Mouse (Mus musculus) intestine, embryonic 16.5 days (tissue): ENCODE measurements around the gene Bves. TPM values are rescaled to one million over a fixed set of nuclear protein-coding genes. Genes with fewer than 3 reads are reported as not detected.
"Not testable (repeated sequence)": the region's sequence is repeated elsewhere in the genome, so short reads cannot be mapped to it uniquely, and the experiment has no call there.

ENCODE experiments used
- ATAC-seq: fragments of 200-750 bp; cut with Nextera tagmentation; 2 replicates; pipeline ENCODE4 v1.8.0; 2017; ENCODE audit warnings: moderate TSS enrichment, moderate library complexity
- H3K27ac ChIP-seq: fragments of 300-500 bp; sonication (generic); 2 replicates; pipeline ENCODE4 v1.5.1; 2014; ENCODE audit warnings: mild to moderate bottlenecking, low read length
- H3K27me3 ChIP-seq: fragments of 300-500 bp; sonication (generic); replicated peaks from 2 replicates; pipeline ENCODE4 v1.6.1; 2014; ENCODE audit warnings: low read length, control low read depth, mixed read lengths; ENCODE audit not compliant: control insufficient read depth, insufficient read depth
- H3K36me3 ChIP-seq: fragments of 300-500 bp; sonication (generic); 2 replicates; pipeline ENCODE4 v1.6.1; 2014; ENCODE audit warnings: low read length, control low read depth; ENCODE audit not compliant: control insufficient read depth, insufficient read depth
- H3K4me1 ChIP-seq: fragments of 300-500 bp; sonication (generic); 2 replicates; pipeline ENCODE4 v1.6.1; 2014; ENCODE audit warnings: low read length, control low read depth, mixed read lengths; ENCODE audit not compliant: control insufficient read depth, insufficient read depth
- H3K4me2 ChIP-seq: fragments of 300-500 bp; sonication (generic); 2 replicates; pipeline ENCODE4 v1.6.1; 2014; ENCODE audit warnings: low read depth, low read length, control low read depth
- H3K4me3 ChIP-seq: fragments of 300-500 bp; sonication (generic); 2 replicates; pipeline ENCODE4 v1.5.1; 2014; ENCODE audit warnings: mild to moderate bottlenecking, low read length
- H3K9ac ChIP-seq: fragments of 300-500 bp; sonication (generic); 2 replicates; pipeline ENCODE4 v1.6.1; 2014; ENCODE audit warnings: low read depth, low read length
- H3K9me3 ChIP-seq: fragments of 300-500 bp; sonication (generic); 2 replicates; pipeline ENCODE4 v1.6.1; 2016; ENCODE audit warnings: low read length, control low read depth; ENCODE audit not compliant: control insufficient read depth
- WGBS: fragments of 180-500 bp; shearing (Covaris S2); extraction: QIAGEN DNeasy Blood & Tissue Kit; methylation state at CpG from one replicate; pipeline ENCODE4 v1.1.7; 2014; 5-methylcytosine and 5-hydroxymethylcytosine counted together
- polyA plus RNA-seq: library from polyadenylated mRNA; unstranded; fragments of >200 nt; fragmentation: Nextera tagmentation; extraction: Ambion mirVana; gene quantifications from 2 replicates; pipeline ENCODE4 v1.2.1, GENCODE M21; 2015

Gene Bves
- polyA plus RNA-seq, 1 experiment from 2014 or later, result 3.0 TPM

DNA sequence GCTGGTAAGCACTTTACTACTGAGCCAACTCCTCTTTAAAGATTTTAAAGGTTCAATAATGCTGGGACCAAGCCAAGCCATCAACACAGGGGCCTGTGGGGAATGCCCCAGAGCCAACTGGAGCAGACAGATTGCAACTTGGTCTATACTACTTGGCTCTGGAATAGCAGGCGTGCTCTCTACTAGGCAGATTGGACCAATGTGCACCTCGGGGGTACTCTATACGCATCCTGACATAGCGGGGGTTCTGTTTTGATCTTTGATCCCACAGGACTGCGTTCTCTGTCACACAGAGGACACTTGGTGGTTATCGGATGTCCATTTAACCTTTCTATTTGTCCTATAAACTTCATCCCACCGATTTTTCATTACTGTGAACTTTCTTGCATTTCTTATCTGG, 647 bp upstream of the Bves start:
- ATAC-seq, result no peak
- Histone ChIP-seq H3K4me1 (peaks cover 5% of the 10 kb centered on the region; the same call in 1 of the 2 replicates), H3K27me3 (peaks cover 23% of the 10 kb centered on the region), H3K9ac (no peak overlapping the region), H3K4me3 (peak overlapping the region; percentile 69; the same call in 1 of the 2 replicates), H3K27ac (no peak overlapping the region), H3K36me3 (no peaks in the 10 kb centered on the region), H3K9me3 (no peaks in the 10 kb centered on the region), H3K4me2 (peak overlapping the region; percentile 94; the same call in 1 of the 2 replicates)
- 32% methylated on average over 7 of the region's 7 CpGs for WGBS

DNA sequence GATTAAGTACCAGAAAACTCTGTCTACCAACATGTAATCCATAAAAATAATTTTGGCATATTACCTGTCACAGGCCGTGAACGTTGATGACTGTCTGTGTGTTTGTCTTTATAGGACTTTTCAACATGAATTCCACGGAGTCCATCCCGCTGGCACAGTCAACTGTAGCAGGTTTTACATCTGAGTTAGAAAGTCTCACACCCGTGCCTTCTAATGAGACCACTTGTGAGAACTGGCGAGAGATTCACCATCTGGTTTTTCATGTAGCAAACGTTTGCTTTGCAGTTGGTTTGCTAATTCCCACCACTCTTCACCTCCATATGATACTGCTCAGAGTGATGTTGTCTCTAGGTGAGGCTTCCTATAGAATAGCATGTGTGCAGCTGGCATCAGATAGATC, 3.5 kb downstream of the Bves start:
- H3K9me3 ChIP-seq, result no peaks in the 10 kb centered on the region
- 70% methylated on average over 7 of the region's 7 CpGs for WGBS
- H3K4me1 ChIP-seq, result peaks cover 5% of the 10 kb centered on the region; the same call in 1 of the 2 replicates
- H3K27me3 ChIP-seq, result peaks cover 20% of the 10 kb centered on the region
- no peaks in the 10 kb centered on the region for H3K36me3 ChIP-seq
- H3K4me3 ChIP-seq, result no peak overlapping the region
- ATAC-seq, result no peak
- no peak overlapping the region for H3K9ac ChIP-seq
- H3K4me2 ChIP-seq, result no peak overlapping the region
- H3K27ac ChIP-seq, result no peak overlapping the region

DNA sequence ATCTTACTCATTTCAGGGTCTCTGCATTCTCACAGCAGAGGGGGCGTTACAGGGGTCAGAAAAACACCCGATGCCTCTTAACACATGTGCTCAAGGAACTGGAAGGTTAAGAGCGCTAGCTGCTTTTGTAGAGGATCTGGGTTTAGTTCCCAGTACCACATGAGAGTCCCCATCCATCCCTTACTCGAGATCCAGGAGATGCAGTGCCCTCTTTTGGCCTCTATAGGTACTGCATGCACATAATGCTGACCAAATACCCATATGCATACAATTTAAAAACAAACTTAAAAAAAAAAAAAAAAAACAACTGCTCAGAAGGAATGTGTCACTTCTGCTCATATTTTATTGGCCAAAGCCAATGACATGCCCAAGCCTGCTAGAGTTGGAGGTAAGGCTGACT, 8.8 kb downstream of the Bves start:
- Histone ChIP-seq H3K9ac (no peak overlapping the region), H3K4me1 (no peaks in the 10 kb centered on the region), H3K27me3 (no peaks in the 10 kb centered on the region), H3K36me3 (no peaks in the 10 kb centered on the region), H3K4me3 (no peak overlapping the region), H3K9me3 (no peaks in the 10 kb centered on the region), H3K4me2 (no peak overlapping the region), H3K27ac (no peak overlapping the region)
- no peak for ATAC-seq
- WGBS, result 83% methylated on average over 4 of the region's 4 CpGs

DNA sequence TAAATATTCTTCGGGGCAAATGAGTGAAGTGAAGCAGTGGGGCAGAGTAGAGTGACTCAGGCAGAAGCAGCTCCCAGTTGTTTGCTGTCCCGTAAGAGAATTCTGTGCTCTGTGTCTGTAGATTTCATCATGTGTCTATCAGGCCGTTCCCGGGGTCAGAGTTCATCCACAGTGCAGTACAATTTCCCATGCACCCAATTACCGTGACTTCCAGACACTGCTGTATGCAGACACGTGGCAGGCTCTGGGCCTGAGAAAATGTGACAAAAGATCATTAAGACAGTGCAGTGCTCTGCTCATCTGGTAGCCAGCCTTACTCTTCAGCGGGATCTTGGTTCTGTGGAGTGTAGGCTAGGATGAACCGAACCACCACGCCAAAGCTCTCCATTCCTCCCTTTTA, 9.6 kb downstream of the Bves start:
- WGBS, result 78% methylated on average over 9 of the region's 9 CpGs
- H3K36me3 ChIP-seq, result no peaks in the 10 kb centered on the region
- no peak overlapping the region for H3K9ac ChIP-seq
- H3K4me2 ChIP-seq, result no peak overlapping the region
- H3K4me1 ChIP-seq, result no peaks in the 10 kb centered on the region
- no peaks in the 10 kb centered on the region for H3K9me3 ChIP-seq
- no peak overlapping the region for H3K27ac ChIP-seq
- H3K4me3 ChIP-seq, result no peak overlapping the region
- peak; percentile 80 for ATAC-seq
- no peaks in the 10 kb centered on the region for H3K27me3 ChIP-seq

DNA sequence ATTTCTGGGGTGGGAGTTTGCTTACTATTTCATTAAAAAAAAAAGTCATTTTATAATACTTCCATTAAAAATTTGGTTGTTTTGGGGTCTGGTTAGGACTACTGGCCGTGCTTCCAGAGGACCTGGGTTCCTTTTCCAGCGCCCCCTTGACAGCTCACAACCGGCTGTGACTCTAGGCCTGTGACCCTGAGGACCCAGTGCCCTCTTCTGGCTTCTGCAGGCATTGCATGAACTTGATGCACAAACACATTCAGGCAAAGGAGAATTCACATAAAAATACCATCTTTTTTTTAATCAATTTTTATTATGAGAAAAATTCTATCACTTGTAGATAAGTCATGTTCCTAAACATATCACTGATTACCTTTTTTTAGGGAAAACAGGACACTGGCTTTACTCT, 12.6 kb downstream of the Bves start:
- not testable (repeated sequence) for H3K27me3 ChIP-seq, H3K36me3 ChIP-seq, H3K27ac ChIP-seq, H3K4me2 ChIP-seq, H3K9ac ChIP-seq, H3K4me1 ChIP-seq, ATAC-seq, H3K9me3 ChIP-seq, H3K4me3 ChIP-seq
- 89% methylated on average over 3 of the region's 3 CpGs for WGBS

DNA sequence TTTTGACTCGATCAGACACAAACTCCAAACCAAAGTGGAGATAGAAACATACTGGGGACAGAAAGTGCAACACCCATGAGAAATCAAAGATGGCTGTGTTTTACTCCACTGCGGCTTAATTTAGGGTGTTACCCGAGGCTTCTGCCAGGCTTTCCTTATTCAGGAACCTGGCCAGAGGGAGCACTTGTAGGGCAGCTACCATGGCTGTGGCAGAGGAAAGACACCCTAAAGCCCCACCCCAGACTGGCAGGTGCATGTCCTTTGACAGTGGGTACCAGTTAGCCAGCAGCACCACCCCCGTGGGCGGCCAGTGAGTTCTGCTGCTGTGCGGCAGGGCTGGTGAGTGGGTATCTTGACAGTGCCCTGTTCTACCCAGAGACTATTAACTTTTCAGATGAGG, 20.5 kb downstream of the Bves start:
- Histone ChIP-seq H3K4me3 (no peak overlapping the region), H3K4me2 (no peak overlapping the region), H3K4me1 (no peaks in the 10 kb centered on the region), H3K36me3 (no peaks in the 10 kb centered on the region), H3K9me3 (no peaks in the 10 kb centered on the region), H3K9ac (no peak overlapping the region), H3K27ac (no peak overlapping the region), H3K27me3 (no peaks in the 10 kb centered on the region)
- ATAC-seq, result no peak
- 89% methylated on average over 6 of the region's 6 CpGs for WGBS

DNA sequence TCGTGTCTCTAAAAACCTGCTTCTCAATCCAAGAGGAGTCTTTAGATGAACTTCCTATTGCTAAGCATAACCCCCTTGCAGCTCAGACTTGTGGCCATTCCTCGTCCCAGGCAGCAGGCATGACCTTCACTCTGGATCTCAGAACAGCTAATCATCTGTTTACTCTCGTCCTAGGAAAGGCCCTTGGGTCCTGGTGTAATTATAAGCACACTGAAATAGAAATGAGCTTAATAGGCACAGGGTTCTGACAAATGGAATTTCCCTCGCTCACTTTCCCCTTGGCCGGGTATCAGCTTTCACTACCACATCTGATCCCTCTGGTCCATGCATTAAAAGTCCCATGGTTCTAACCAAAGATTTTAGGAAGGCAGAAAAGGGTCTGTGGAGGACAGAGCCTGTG, 27.8 kb downstream of the Bves start:
- Histone ChIP-seq H3K4me2 (no peak overlapping the region), H3K9me3 (no peaks in the 10 kb centered on the region), H3K9ac (no peak overlapping the region), H3K27ac (no peak overlapping the region), H3K4me1 (no peaks in the 10 kb centered on the region), H3K4me3 (no peak overlapping the region), H3K36me3 (no peaks in the 10 kb centered on the region), H3K27me3 (no peaks in the 10 kb centered on the region)
- 38% methylated on average over 5 of the region's 5 CpGs for WGBS
- ATAC-seq, result no peak

DNA sequence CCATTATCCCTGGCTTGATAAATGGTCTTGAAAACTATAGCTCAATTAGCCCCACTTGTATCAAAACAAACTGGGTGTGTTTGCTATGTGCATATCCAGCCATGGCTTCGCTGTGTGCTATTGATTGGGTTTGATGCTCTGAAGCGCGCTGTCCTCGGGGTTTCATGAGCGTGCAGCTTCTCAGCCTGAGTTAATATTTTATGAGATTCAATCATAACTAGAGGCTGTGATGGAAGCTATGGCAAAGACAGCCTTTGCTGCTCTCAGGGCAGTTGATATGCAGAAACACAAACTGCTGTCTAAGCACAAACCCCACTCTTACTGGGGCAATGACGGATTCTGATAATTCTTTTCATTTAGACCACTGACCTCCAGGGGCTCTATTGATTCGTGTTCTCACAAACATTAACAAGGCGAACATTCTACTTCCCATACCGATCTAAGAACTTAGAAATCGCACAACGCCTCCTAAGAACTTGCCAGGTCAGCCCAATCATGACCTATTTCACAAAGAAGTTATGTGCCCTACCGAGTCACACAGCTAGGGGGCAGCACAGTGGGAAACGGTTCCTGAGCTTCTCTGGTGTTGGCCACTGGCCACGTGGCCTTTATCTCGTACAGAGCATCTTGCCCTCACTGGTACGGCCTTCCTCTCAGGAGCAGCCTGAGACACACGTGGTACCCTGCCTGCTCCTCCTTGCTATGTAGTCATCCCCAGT, 31.6 kb downstream of the Bves start:
- no peak for ATAC-seq
- Histone ChIP-seq H3K4me2 (no peak overlapping the region), H3K9ac (no peak overlapping the region), H3K9me3 (no peaks in the 10 kb centered on the region), H3K27me3 (no peaks in the 10 kb centered on the region), H3K4me1 (no peaks in the 10 kb centered on the region), H3K36me3 (no peaks in the 10 kb centered on the region), H3K4me3 (no peak overlapping the region), H3K27ac (no peak overlapping the region)
- 84% methylated on average over 17 of the region's 17 CpGs for WGBS

DNA sequence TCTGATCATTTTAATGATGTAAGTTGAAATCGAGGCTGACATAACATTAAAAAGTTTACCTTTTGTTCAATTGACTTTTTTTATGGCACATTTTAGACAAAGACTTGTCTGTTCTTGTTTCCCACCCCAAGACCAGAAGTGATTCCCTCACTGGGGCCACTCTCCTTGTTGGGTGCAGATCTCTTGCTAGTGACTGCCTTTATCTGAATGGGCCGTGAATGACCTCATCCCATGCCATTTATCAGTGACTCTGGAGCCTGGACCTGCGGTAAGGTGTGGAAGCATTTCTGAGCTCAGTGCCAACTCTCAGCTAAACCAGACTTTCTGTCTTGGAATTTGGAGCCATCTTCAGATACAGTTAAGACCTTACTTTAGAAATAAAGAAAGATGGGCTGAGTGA, 34.1 kb downstream of the Bves start:
- 55% methylated on average over 3 of the region's 3 CpGs for WGBS

DNA sequence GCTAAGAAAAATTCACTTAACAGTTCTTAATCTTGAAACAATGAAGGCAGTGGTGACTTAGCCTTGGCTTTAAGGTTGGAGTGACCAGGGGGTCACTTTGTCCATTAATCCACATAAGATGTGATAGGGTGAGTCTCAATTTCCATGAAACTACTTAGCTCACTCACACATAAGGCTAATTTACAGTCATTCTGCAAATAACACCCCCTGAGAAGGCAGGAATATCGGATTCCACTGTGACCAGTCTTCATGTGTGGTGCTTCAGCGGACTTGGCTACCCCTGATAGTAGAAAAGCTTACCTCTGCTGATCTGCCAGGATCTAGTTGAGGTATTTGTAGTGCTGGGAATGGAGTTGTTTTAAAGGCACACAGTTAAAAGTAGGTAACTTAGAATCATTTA, 35.0 kb downstream of the Bves start:
- ATAC-seq, result no peak
- Histone ChIP-seq H3K9ac (no peak overlapping the region), H3K4me3 (no peak overlapping the region), H3K36me3 (no peaks in the 10 kb centered on the region), H3K9me3 (no peaks in the 10 kb centered on the region), H3K27ac (no peak overlapping the region), H3K4me1 (no peaks in the 10 kb centered on the region), H3K4me2 (no peak overlapping the region), H3K27me3 (no peaks in the 10 kb centered on the region)
- 86% methylated on average over 2 of the region's 2 CpGs for WGBS

More for the DNA sequence above, 34.1 kb downstream of the Bves start:
- Histone ChIP-seq H3K9ac (no peak overlapping the region), H3K9me3 (no peaks in the 10 kb centered on the region), H3K27me3 (no peaks in the 10 kb centered on the region), H3K4me3 (no peak overlapping the region), H3K4me2 (no peak overlapping the region), H3K27ac (no peak overlapping the region), H3K4me1 (no peaks in the 10 kb centered on the region), H3K36me3 (no peaks in the 10 kb centered on the region)
- no peak for ATAC-seq
